20 mouse cellular contexts compared by ENCODE assay signal in genomic region chr19:35482469-35482868, GRCm38 (mm10).
A peak's percentile ranks its signal among the peaks of the same experiment; 100 is the strongest.
DNase-seq lines count a peak whose midpoint lies in the region; ATAC-seq and TF ChIP-seq lines count a peak whose summit lies in the region.
"Had no signal": no experiment of that assay in that cellular context is flagged by ENCODE, and none has a peak within 500 bp of the region (broad histone marks: within the 10 kb centered on the region; RNA-seq: fewer than 3 reads in every experiment).

No protein-coding gene starts in this region.

- no peaks in the 10 kb centered on the region for H3K79me2 ChIP-seq in MEL (ENCODE audit: control insufficient read depth, insufficient read depth, low read length, poor library complexity)

- H3K9ac ChIP-seq in MEL (ENCODE audit: control insufficient read depth, low read depth, low read length, poor library complexity, severe bottlenecking) = no peak overlapping the region

- H3K4me1 ChIP-seq in G1E (ENCODE audit: insufficient read depth, low read depth, low read length) (peaks cover 9% of the 10 kb centered on the region), MEL (ENCODE audit: control insufficient read depth in 1 of 2, insufficient read depth in 2 of 2, low read length in 2 of 2) (peaks cover 0 to 2% of the 10 kb centered on the region in 2 experiments; a peak in 2 of 4 replicates)

- no peak for TF ChIP-seq CTCF in G1E (IDR thresholded peaks at IDR 0.05; ENCODE audit: low read depth, low read length)
- TF ChIP-seq CTCF in MEL (IDR thresholded peaks at IDR 0.05 in 2 of 3, conservative IDR thresholded peaks at IDR 0.05 in 1 of 3; ENCODE audit: control insufficient read depth in 1 of 3, insufficient read depth in 1 of 3, low read depth in 2 of 3, low read length in 3 of 3, poor library complexity in 1 of 3, severe bottlenecking in 1 of 3) = no peak

- TF ChIP-seq POLR2A in MEL (IDR thresholded peaks at IDR 0.05; ENCODE audit: control insufficient read depth in 1 of 2, insufficient read depth in 1 of 2, low read depth in 1 of 2, low read length in 2 of 2, poor library complexity in 1 of 2) = no peak

- peak; percentile 73 for ATAC-seq in G1E (ENCODE audit: extremely low read depth, insufficient number of reproducible peaks, low FRiP score, poor library complexity, severe bottlenecking)
- no peak for ATAC-seq in granulocyte monocyte progenitor cell, adult 5-6 weeks (replicated peaks; ENCODE audit: poor library complexity, severe bottlenecking)
- ATAC-seq: activated CD4-positive, CD25-positive, alpha-beta regulatory T cell, adult 4 months; CD4-positive, CD25-positive, alpha-beta regulatory T cell, adult 4 months; Patski had no signal

- no peak for DNase-seq in G1E (ENCODE audit: low spot score)
- peak; percentile 43 for DNase-seq in MEL (ENCODE audit: low read depth, low spot score)
- DNase-seq in layer of hippocampus, postnatal 25 days (ENCODE audit: extremely low spot score in 1 of 2, low spot score in 1 of 2) = no peak
- DNase-seq: adrenal gland, adult 2 months; adrenal gland, adult 8-10 months; adrenal gland, postnatal 10 days; adrenal gland, postnatal 14 days; adrenal gland, postnatal 25 days; adrenal gland, postnatal 36 days; B cell, adult 2 months; cerebellum, adult 11 months; cerebellum, adult 11-12 months; cerebellum, adult 18-20 months; cerebellum, adult 2 months; cerebellum, adult 8-10 months had no signal

- H3K9me3 ChIP-seq in G1E (replicated peaks) = no peaks in the 10 kb centered on the region
- no peaks in the 10 kb centered on the region for H3K9me3 ChIP-seq in MEL (replicated peaks; ENCODE audit: insufficient read depth, low read length)

- peak; percentile 83 to 91 for TF ChIP-seq EP300 in MEL (IDR thresholded peaks at IDR 0.05; ENCODE audit: low read depth in 1 of 2, low read length in 2 of 2)

- H3K27me3 ChIP-seq in G1E (ENCODE audit: insufficient read depth, low read length) = no peaks in the 10 kb centered on the region
- no peaks in the 10 kb centered on the region for H3K27me3 ChIP-seq in MEL (ENCODE audit: control insufficient read depth in 1 of 2, insufficient read depth in 2 of 2, low read length in 2 of 2)
- H3K27me3 ChIP-seq: CH12.LX had no signal

- H3K27ac ChIP-seq in MEL (ENCODE audit: control insufficient read depth, low read depth, low read length) = peak overlapping the region; percentile 66

- H3K36me3 ChIP-seq in G1E (replicated peaks) (no peaks in the 10 kb centered on the region), MEL (ENCODE audit: control insufficient read depth in 1 of 2, insufficient read depth in 2 of 2, low read length in 2 of 2) (peaks cover 0 to 7% of the 10 kb centered on the region in 2 experiments; a peak in 2 of 4 replicates)

- no peak for TF ChIP-seq RAD21 in MEL (IDR thresholded peaks at IDR 0.05; ENCODE audit: low read depth, low read length)

- H3K4me3 ChIP-seq in G1E (ENCODE audit: low read depth, low read length) (no peak overlapping the region), MEL (ENCODE audit: control insufficient read depth in 1 of 2, insufficient read depth in 1 of 2, low read depth in 2 of 2, low read length in 2 of 2) (no peak overlapping the region)

TF ChIP-seq in MEL, 35 proteins besides CTCF, POLR2A, EP300 and RAD21:
- TF ChIP-seq NRF1 (IDR thresholded peaks at IDR 0.05; ENCODE audit: insufficient read depth, low read depth, low read length, poor library complexity, severe bottlenecking) (no peak), ZNF384 (IDR thresholded peaks at IDR 0.05; ENCODE audit: low read depth, low read length) (no peak), MXI1 (IDR thresholded peaks at IDR 0.05; ENCODE audit: low read depth, low read length) (no peak), POLR2AphosphoS2 (IDR thresholded peaks at IDR 0.05; ENCODE audit: low read length) (no peak), SIN3A (IDR thresholded peaks at IDR 0.05; ENCODE audit: low read length) (0 out of 2 replicates have a peak, but pooled peaks have one; percentile 46), ZKSCAN1 (IDR thresholded peaks at IDR 0.05; ENCODE audit: low read depth, low read length) (no peak), HCFC1 (IDR thresholded peaks at IDR 0.05; ENCODE audit: low read depth, low read length) (no peak), TCF12 (IDR thresholded peaks at IDR 0.05; ENCODE audit: low read depth, low read length) (peak; percentile 88), GATA1 (IDR thresholded peaks at IDR 0.05; ENCODE audit: low read depth, low read length) (peak; percentile 65), UBTF (IDR thresholded peaks at IDR 0.05; ENCODE audit: borderline replicate concordance, insufficient read depth, low read depth, low read length) (no peak), KAT2A (conservative IDR thresholded peaks at IDR 0.05; ENCODE audit: low read depth, low read length) (no peak), MAFK (IDR thresholded peaks at IDR 0.05; ENCODE audit: borderline replicate concordance, low read depth, low read length) (no peak), BHLHE40 (IDR thresholded peaks at IDR 0.05; ENCODE audit: borderline replicate concordance, low read depth, low read length) (no peak), MAZ (IDR thresholded peaks at IDR 0.05; ENCODE audit: low read depth, low read length) (no peak), MYB (IDR thresholded peaks at IDR 0.05; ENCODE audit: low read depth, low read length) (0 out of 2 replicates have a peak, but pooled peaks have one; percentile 31), RCOR1 (IDR thresholded peaks at IDR 0.05; ENCODE audit: low read depth, low read length) (0 out of 2 replicates have a peak, but pooled peaks have one; percentile 34), TAL1 (IDR thresholded peaks at IDR 0.05; ENCODE audit: low read length) (peak; percentile 34; the same call in 1 of the 2 replicates), TBP (IDR thresholded peaks at IDR 0.05; ENCODE audit: low read depth, low read length) (no peak), E2F4 (IDR thresholded peaks at IDR 0.05; ENCODE audit: borderline replicate concordance, low read depth, low read length) (no peak), SMC3 (IDR thresholded peaks at IDR 0.05; ENCODE audit: low read depth, low read length) (no peak), MYC (IDR thresholded peaks at IDR 0.05; ENCODE audit: low read depth, low read length) (no peak), ETS1 (IDR thresholded peaks at IDR 0.05; ENCODE audit: low read depth, low read length) (peak; percentile 67; the same call in 1 of the 2 replicates)
